Mouse (Mus musculus): ENCODE measurements at regions not wholly inside any gene's neighbourhood (a gene's known extent, or its start where the extent isn't known, plus 50 kb on each side); places are given as distances from the start of the nearest gene placed in this dataset.

GRCm38 (mm10) chr14:71103955-71104354, 504.3 kb upstream of the Fam160b2 start:
- TF ChIP-seq CTCF (IDR thresholded peaks at IDR 0.05; ENCODE audit: borderline replicate concordance, extremely low read depth, insufficient read depth, insufficient read length): no peak
- TF ChIP-seq POLR2A (IDR thresholded peaks at IDR 0.05; ENCODE audit: borderline replicate concordance, extremely low read depth, insufficient read depth, insufficient read length, poor library complexity, severe bottlenecking): no peak
- no peak for DNase-seq (ENCODE audit: low read depth)

GRCm38 (mm10) chr14:71095661-71096422, 496.2 kb upstream of the Fam160b2 start:
- DNase-seq (ENCODE audit: low read depth): peak; percentile 41
- TF ChIP-seq CTCF (IDR thresholded peaks at IDR 0.05; ENCODE audit: borderline replicate concordance, extremely low read depth, insufficient read depth, insufficient read length) (no peak), POLR2A (IDR thresholded peaks at IDR 0.05; ENCODE audit: borderline replicate concordance, extremely low read depth, insufficient read depth, insufficient read length, poor library complexity, severe bottlenecking) (no peak)

DNA sequence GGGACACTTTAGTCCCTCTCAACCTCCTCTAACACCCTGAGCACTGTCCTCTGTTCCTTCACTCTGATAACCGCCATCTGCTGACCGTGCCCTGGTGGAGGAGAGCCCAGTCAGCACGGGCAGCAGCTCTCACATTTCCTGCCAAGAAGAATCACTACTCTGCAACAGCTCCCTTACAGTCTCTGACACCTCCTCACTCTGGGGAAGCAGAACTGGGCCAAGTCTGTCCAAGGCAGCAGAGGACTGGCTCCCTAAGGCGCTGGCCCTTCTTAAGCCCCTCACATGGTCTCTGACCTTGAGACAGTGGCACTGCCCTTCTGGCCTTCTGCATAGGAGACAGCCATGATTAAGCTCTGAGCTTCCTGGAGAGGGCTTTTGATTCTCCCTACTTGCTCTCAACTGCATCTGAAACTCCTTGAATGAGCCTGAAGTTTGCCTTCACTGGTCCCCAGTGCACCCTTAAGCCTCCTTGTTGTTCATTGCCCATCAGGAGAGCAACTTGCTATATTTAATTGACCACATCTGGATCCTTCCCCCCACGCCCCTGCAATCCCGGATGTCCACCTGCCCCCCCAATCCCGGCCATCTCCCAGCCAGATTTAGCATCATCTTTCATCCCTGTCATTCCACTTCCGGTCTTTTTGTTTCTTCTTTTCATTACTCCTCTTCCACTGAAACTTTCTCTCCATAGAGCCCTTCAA, 493.1 kb upstream of the Fam160b2 start:
- TF ChIP-seq CTCF (IDR thresholded peaks at IDR 0.05; ENCODE audit: borderline replicate concordance, extremely low read depth, insufficient read depth, insufficient read length) (no peak), POLR2A (IDR thresholded peaks at IDR 0.05; ENCODE audit: borderline replicate concordance, extremely low read depth, insufficient read depth, insufficient read length, poor library complexity, severe bottlenecking) (no peak)
- DNase-seq (ENCODE audit: low read depth): peak; percentile 12

- no peak for DNase-seq (ENCODE audit: low read depth)
- TF ChIP-seq CTCF (IDR thresholded peaks at IDR 0.05; ENCODE audit: borderline replicate concordance, extremely low read depth, insufficient read depth, insufficient read length): no peak
- TF ChIP-seq POLR2A (IDR thresholded peaks at IDR 0.05; ENCODE audit: borderline replicate concordance, extremely low read depth, insufficient read depth, insufficient read length, poor library complexity, severe bottlenecking): no peak
Measured at GRCm38 (mm10) chr14:71085721-71086120, 486.1 kb upstream of the Fam160b2 start.

GRCm38 (mm10) chr14:71082327-71082726, 482.7 kb upstream of the Fam160b2 start:
- TF ChIP-seq CTCF (IDR thresholded peaks at IDR 0.05; ENCODE audit: borderline replicate concordance, extremely low read depth, insufficient read depth, insufficient read length): no peak
- no peak for TF ChIP-seq POLR2A (IDR thresholded peaks at IDR 0.05; ENCODE audit: borderline replicate concordance, extremely low read depth, insufficient read depth, insufficient read length, poor library complexity, severe bottlenecking)
- DNase-seq (ENCODE audit: low read depth): no peak

GRCm38 (mm10) chr14:71075671-71076070, 476.0 kb upstream of the Fam160b2 start:
- no peak for TF ChIP-seq CTCF (IDR thresholded peaks at IDR 0.05; ENCODE audit: borderline replicate concordance, extremely low read depth, insufficient read depth, insufficient read length)
- TF ChIP-seq POLR2A (IDR thresholded peaks at IDR 0.05; ENCODE audit: borderline replicate concordance, extremely low read depth, insufficient read depth, insufficient read length, poor library complexity, severe bottlenecking): no peak
- DNase-seq (ENCODE audit: low read depth): no peak

- TF ChIP-seq CTCF (IDR thresholded peaks at IDR 0.05; ENCODE audit: borderline replicate concordance, extremely low read depth, insufficient read depth, insufficient read length) (no peak), POLR2A (IDR thresholded peaks at IDR 0.05; ENCODE audit: borderline replicate concordance, extremely low read depth, insufficient read depth, insufficient read length, poor library complexity, severe bottlenecking) (no peak)
- DNase-seq (ENCODE audit: low read depth): no peak
Measured at GRCm38 (mm10) chr14:71074019-71074418, 474.4 kb upstream of the Fam160b2 start.

DNA sequence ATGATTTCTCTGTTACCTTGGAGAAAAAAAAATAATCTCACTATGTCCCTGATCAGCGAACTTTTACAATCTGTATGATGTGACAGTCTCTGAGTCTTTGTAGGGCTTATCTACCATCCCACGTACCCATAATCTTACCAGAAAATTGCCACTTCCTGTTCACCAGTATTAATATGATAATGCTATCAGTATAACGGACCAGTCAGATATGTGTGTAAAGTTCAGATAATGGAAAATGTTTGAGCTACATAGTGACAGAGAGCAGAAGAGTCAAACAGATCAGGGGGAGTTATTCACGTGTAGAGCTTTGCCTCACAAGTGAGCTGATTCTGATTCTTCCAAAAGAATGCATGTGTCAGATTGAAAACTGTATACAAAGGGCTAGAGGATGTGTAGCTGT, 466.0 kb upstream of the Fam160b2 start:
- TF ChIP-seq CTCF (IDR thresholded peaks at IDR 0.05; ENCODE audit: borderline replicate concordance, extremely low read depth, insufficient read depth, insufficient read length) (no peak), POLR2A (IDR thresholded peaks at IDR 0.05; ENCODE audit: borderline replicate concordance, extremely low read depth, insufficient read depth, insufficient read length, poor library complexity, severe bottlenecking) (no peak)
- no peak for DNase-seq (ENCODE audit: low read depth)

- TF ChIP-seq POLR2A (IDR thresholded peaks at IDR 0.05; ENCODE audit: borderline replicate concordance, extremely low read depth, insufficient read depth, insufficient read length, poor library complexity, severe bottlenecking): no peak
- TF ChIP-seq CTCF (IDR thresholded peaks at IDR 0.05; ENCODE audit: borderline replicate concordance, extremely low read depth, insufficient read depth, insufficient read length): no peak
- DNase-seq (ENCODE audit: low read depth): no peak
Measured at GRCm38 (mm10) chr14:71056601-71057000, 457.0 kb upstream of the Fam160b2 start.

GRCm38 (mm10) chr14:71055480-71055879, 455.8 kb upstream of the Fam160b2 start:
- no peak for TF ChIP-seq CTCF (IDR thresholded peaks at IDR 0.05; ENCODE audit: borderline replicate concordance, extremely low read depth, insufficient read depth, insufficient read length)
- DNase-seq (ENCODE audit: low read depth): no peak

- peak; percentile 31 for DNase-seq (ENCODE audit: low read depth)
- TF ChIP-seq CTCF (IDR thresholded peaks at IDR 0.05; ENCODE audit: borderline replicate concordance, extremely low read depth, insufficient read depth, insufficient read length) (no peak), POLR2A (IDR thresholded peaks at IDR 0.05; ENCODE audit: borderline replicate concordance, extremely low read depth, insufficient read depth, insufficient read length, poor library complexity, severe bottlenecking) (no peak)
Measured at GRCm38 (mm10) chr14:71053788-71054641, 454.4 kb upstream of the Fam160b2 start.

All from brain, embryonic 14.5 days (tissue).